Mouse (Mus musculus) left cerebral cortex, adult 2 months (tissue): ENCODE results near the gene Robo4. TPM values are rescaled to one million over a fixed set of nuclear protein-coding genes. Genes with fewer than 3 reads are reported as not detected.

Experiments
- DNase-seq, 2 experiments: peaks; one replicate each; pipeline ENCODE4 v3.0.0; 2021 to 2022; ENCODE audit warnings: low spot score in 2 of 2, mixed read lengths in 1 of 2; ENCODE audit errors: extremely low spot score in 1 of 2
- H3K27ac ChIP-seq: fragments of 200-600 bp; 2 replicates; pipeline ENCODE4 v1.8.1; 2022
- H3K4me3 ChIP-seq: fragments of 200-600 bp; 2 replicates; pipeline ENCODE4 v1.8.1; 2022
- CTCF ChIP-seq: fragments of 200-600 bp; IDR thresholded peaks from 2 replicates; pipeline ENCODE4 v1.8.1; 2022; ENCODE audit warnings: antibody characterized with exemption, mild to moderate bottlenecking, moderate library complexity
- intact Hi-C: fragments of 180-260 bp; cut with DNase I; formaldehyde crosslinking; loops from one replicate; pipeline ENCODE4 v1.15.1; 2025
- total RNA-seq, 2 experiments: library from RNA; stranded (reverse); gene quantifications; 2 replicates each; pipeline ENCODE4 v1.2.3; 2021

The Robo4 gene
- total RNA-seq, 2 experiments from 2014 or later, result 8.0 to 9.5 TPM

- intact Hi-C loops, result no loop called here
- no peak for DNase-seq
- peak; percentile 28 for TF ChIP-seq CTCF
- Histone ChIP-seq H3K4me3 (no peak overlapping the region), H3K27ac (no peak overlapping the region)
Measured at GRCm38 (mm10) chr9:37407850-37408502, 6.3 kb downstream of the Robo4 start.

- no peak for DNase-seq
- no peak for TF ChIP-seq CTCF
- intact Hi-C loops, result no loop called here
- no peak overlapping the region for H3K4me3 ChIP-seq
- H3K27ac ChIP-seq, result no peak overlapping the region
Measured at GRCm38 (mm10) chr9:37409698-37410445, 8.2 kb downstream of the Robo4 start.

- no peak overlapping the region for H3K4me3 ChIP-seq
- no peak for TF ChIP-seq CTCF
- intact Hi-C loops, result no loop called here
Measured at GRCm38 (mm10) chr9:37412989-37413388, 11.3 kb downstream of the Robo4 start.

GRCm38 (mm10) chr9:37414666-37415065 is 13.0 kb downstream of the Robo4 start:
- no peak for DNase-seq
- Histone ChIP-seq H3K27ac (no peak overlapping the region), H3K4me3 (no peak overlapping the region)
- TF ChIP-seq CTCF, result no peak
- intact Hi-C loops, result no loop called here

More at GRCm38 (mm10) chr9:37412989-37413388, 11.3 kb downstream of the Robo4 start:
- no peak for DNase-seq
- H3K27ac ChIP-seq, result no peak overlapping the region

- DNase-seq, result no peak
- intact Hi-C loops, result no loop called here
- TF ChIP-seq CTCF, result no peak
- H3K4me3 ChIP-seq, result no peak overlapping the region
- H3K27ac ChIP-seq, result no peak overlapping the region
Measured at GRCm38 (mm10) chr9:37418791-37419190, 17.1 kb downstream of the Robo4 start.

- peak overlapping the region; percentile 29 for H3K4me3 ChIP-seq
- peak; percentile 60 to 73 for DNase-seq
- intact Hi-C loops, result no loop called here
- peak; percentile 61 for TF ChIP-seq CTCF
- H3K27ac ChIP-seq, result no peak overlapping the region
Measured at GRCm38 (mm10) chr9:37420676-37421075, 19.0 kb downstream of the Robo4 start.

GRCm38 (mm10) chr9:37421239-37421638 is 19.5 kb downstream of the Robo4 start:
- no peak for DNase-seq
- intact Hi-C loops, result no loop called here
- peak overlapping the region; percentile 29 for H3K4me3 ChIP-seq
- TF ChIP-seq CTCF, result no peak
- no peak overlapping the region for H3K27ac ChIP-seq

- intact Hi-C loops, result no loop called here
- no peak for DNase-seq
- no peak for TF ChIP-seq CTCF
- no peak overlapping the region for H3K4me3 ChIP-seq
- peak overlapping the region; percentile 37; the same call in 1 of the 2 replicates for H3K27ac ChIP-seq
Measured at GRCm38 (mm10) chr9:37429326-37429725, 27.6 kb downstream of the Robo4 start.

- H3K4me3 ChIP-seq, result peak overlapping the region; percentile 35; the same call in 1 of the 2 replicates
- peak; percentile 87 to 94 for DNase-seq
- peak; percentile 98 for TF ChIP-seq CTCF
- H3K27ac ChIP-seq, result peak overlapping the region; percentile 37
- intact Hi-C loops, result loop anchor here (2.0 to 5.0 kb wide), 3 partner anchors 114 to 504 kb away; no protein-coding TSS in a partner anchor
Measured at GRCm38 (mm10) chr9:37430582-37430981, 28.9 kb downstream of the Robo4 start.

GRCm38 (mm10) chr9:37432026-37432666 is 30.4 kb downstream of the Robo4 start:
- DNase-seq, result peak in 1 of 2 experiments; percentile 64
- H3K4me3 ChIP-seq, result peak overlapping the region; percentile 49
- peak overlapping the region; percentile 18 for H3K27ac ChIP-seq
- intact Hi-C loops, result loop anchor here (1.0 to 5.0 kb wide), 3 partner anchors 25 to 205 kb away; no protein-coding TSS in a partner anchor
- peak; percentile 64 for TF ChIP-seq CTCF

- Histone ChIP-seq H3K27ac (peak within 1 kb of the TSS; percentile 18), H3K4me3 (peak within 1 kb of the TSS; percentile 49)
- peak in 1 of 2 experiments; percentile 24 for DNase-seq
- TF ChIP-seq CTCF, result no peak
- intact Hi-C loops, result loop anchor here (1.0 to 5.0 kb wide), 3 partner anchors 24 to 204 kb away; no protein-coding TSS in a partner anchor
Measured at GRCm38 (mm10) chr9:37432720-37433421, 31.2 kb downstream of the Robo4 start, which contains the start of gene Robo3. Gene Robo3 (minus strand): TSS chr9:37433246.
